Mouse (Mus musculus) bone marrow macrophage, adult 2 months (primary cell): ENCODE measurements around the gene Olfr1393.

Experiments
- CTCF ChIP-seq: IDR thresholded peaks from 2 replicates; pipeline ENCODE4 v1.5.1; 2012; ENCODE audit warnings: low read depth, mild to moderate bottlenecking, low read length, moderate library complexity
- POLR2A ChIP-seq: IDR thresholded peaks from 2 replicates; pipeline ENCODE4 v1.6.1; 2012; ENCODE audit warnings: mild to moderate bottlenecking, low read depth, low read length, borderline replicate concordance

- no peak for TF ChIP-seq CTCF
- no peak for TF ChIP-seq POLR2A
These were observed at the start of gene Olfr1393 for GRCm38 (mm10) chr11:49278222-49278621.
